13 mouse cellular contexts compared by ENCODE assay signal in the genomic region with DNA sequence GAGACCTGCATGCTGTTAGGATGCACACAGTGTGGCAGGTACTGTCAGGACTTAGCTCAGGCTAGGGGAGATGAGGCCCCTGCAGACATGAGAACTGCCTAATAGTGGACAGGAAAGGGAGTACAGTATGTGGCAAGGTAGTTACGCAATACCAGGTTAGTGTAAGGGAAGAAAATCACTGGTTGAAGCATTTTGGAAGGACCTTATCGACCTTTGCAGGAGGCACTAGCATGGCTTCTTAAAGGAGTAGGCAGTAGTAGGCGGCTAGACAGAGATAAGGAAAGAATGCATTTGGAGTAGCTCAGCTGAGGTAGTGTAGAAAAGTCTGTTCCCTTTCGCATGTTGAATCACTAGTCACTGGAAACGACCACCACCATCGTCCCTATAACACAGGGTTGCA. TPM values are rescaled to one million over a fixed set of nuclear protein-coding genes. Genes with fewer than 3 reads are reported as not detected.
DNase-seq lines count a peak whose midpoint lies in the region; ATAC-seq and TF ChIP-seq lines count a peak whose summit lies in the region.
"Had no signal": no experiment of that assay in that cellular context is flagged by ENCODE, and none has a peak within 500 bp of the region (broad histone marks: within the 10 kb centered on the region; RNA-seq: fewer than 3 reads in every experiment).

No protein-coding gene starts in this region.

- no peak for TF ChIP-seq EP300 in heart, adult 2 months (IDR thresholded peaks at IDR 0.05; ENCODE audit: insufficient read depth, low read depth, low read length)
- TF ChIP-seq EP300 in lung, postnatal 0 days (IDR thresholded peaks at IDR 0.05): no peak

- H3K27me3 ChIP-seq in heart, adult 2 months (ENCODE audit: control insufficient read depth, insufficient read depth, low read length): no peaks in the 10 kb centered on the region
- H3K27me3 ChIP-seq in lung, postnatal 0 days (replicated peaks; ENCODE audit: insufficient read depth, low read length): no peaks in the 10 kb centered on the region
- H3K27me3 ChIP-seq in liver, embryonic 15.5 days: no peaks in the 10 kb centered on the region
- H3K27me3 ChIP-seq: hindbrain, embryonic 13.5 days; Patski had no signal

- no peaks in the 10 kb centered on the region for H3K9me3 ChIP-seq in lung, postnatal 0 days (ENCODE audit: low read length)
- no peaks in the 10 kb centered on the region for H3K9me3 ChIP-seq in liver, embryonic 15.5 days (replicated peaks)
- H3K9me3 ChIP-seq: hindbrain, embryonic 13.5 days had no signal

- TF ChIP-seq CTCF in heart, adult 2 months (IDR thresholded peaks at IDR 0.05): no peak
- no peak for TF ChIP-seq CTCF in lung, postnatal 0 days (IDR thresholded peaks at IDR 0.05)
- TF ChIP-seq CTCF in lung, adult 2 months (IDR thresholded peaks at IDR 0.05; ENCODE audit: insufficient read depth, low read length): no peak

- intact Hi-C loops in heart, adult 2 months (cut with DNase I): no loop called here

- H3K4me1 ChIP-seq in heart, adult 2 months (ENCODE audit: control insufficient read depth, insufficient read depth, low read length): peaks cover 13% of the 10 kb centered on the region
- H3K4me1 ChIP-seq in lung, postnatal 0 days (ENCODE audit: insufficient read depth, low read depth, low read length): peaks cover 6% of the 10 kb centered on the region; the same call in 1 of the 2 replicates
- H3K4me1 ChIP-seq in lung, adult 2 months (ENCODE audit: control insufficient read depth, insufficient read depth, low read length): peaks cover 12% of the 10 kb centered on the region
- H3K4me1 ChIP-seq in liver, embryonic 15.5 days (replicated peaks): peaks cover 59% of the 10 kb centered on the region

- no peak overlapping the region for H3K9ac ChIP-seq in heart, adult 2 months (ENCODE audit: low read depth, low read length)
- H3K9ac ChIP-seq in lung, postnatal 0 days (replicated peaks; ENCODE audit: low read depth): no peak overlapping the region
- H3K9ac ChIP-seq in liver, embryonic 15.5 days: no peak overlapping the region
- H3K9ac ChIP-seq: hindbrain, embryonic 13.5 days had no signal

- H3K36me3 ChIP-seq in heart, adult 2 months (ENCODE audit: control insufficient read depth, insufficient read depth, low read length): no peaks in the 10 kb centered on the region
- no peaks in the 10 kb centered on the region for H3K36me3 ChIP-seq in lung, postnatal 0 days (ENCODE audit: insufficient read depth, low read length)
- H3K36me3 ChIP-seq in liver, embryonic 15.5 days (replicated peaks): no peaks in the 10 kb centered on the region
- H3K36me3 ChIP-seq: hindbrain, embryonic 13.5 days had no signal

- ATAC-seq in lung, postnatal 0 days: peak; percentile 42
- ATAC-seq in liver, embryonic 15.5 days (ENCODE audit: insufficient read depth): peak; percentile 74
- ATAC-seq: Patski had no signal

- TF ChIP-seq POLR2A in heart, adult 2 months (IDR thresholded peaks at IDR 0.05; ENCODE audit: insufficient read depth, low read depth, low read length): no peak
- no peak for TF ChIP-seq POLR2A in lung, adult 2 months (IDR thresholded peaks at IDR 0.05; ENCODE audit: borderline replicate concordance, extremely low read depth, low read depth, low read length)

- peak overlapping the region; percentile 20 for H3K27ac ChIP-seq in heart, adult 2 months
- no peak overlapping the region for H3K27ac ChIP-seq in lung, postnatal 0 days (ENCODE audit: low read length)
- no peak overlapping the region for H3K27ac ChIP-seq in liver, embryonic 15.5 days (replicated peaks)
- H3K27ac ChIP-seq: hindbrain, embryonic 13.5 days; macrophage had no signal

- H3K4me3 ChIP-seq in heart, adult 2 months: no peak overlapping the region
- no peak overlapping the region for H3K4me3 ChIP-seq in lung, postnatal 0 days (ENCODE audit: low read depth, low read length)
- no peak overlapping the region for H3K4me3 ChIP-seq in lung, adult 2 months (replicated peaks; ENCODE audit: extremely low read depth, low read depth, low read length)
- no peak overlapping the region for H3K4me3 ChIP-seq in liver, embryonic 15.5 days (replicated peaks)
- H3K4me3 ChIP-seq: hindbrain, embryonic 13.5 days had no signal

- WGBS in heart, adult 2 months: 42% methylated on average over 6 of the region's 6 CpGs
- WGBS in lung, postnatal 0 days: 38% methylated on average over 6 of the region's 6 CpGs
- 63% methylated on average over 6 of the region's 6 CpGs for WGBS in lung, adult 2 months
- 12% methylated on average over 6 of the region's 6 CpGs for WGBS in liver, embryonic 15.5 days (ENCODE audit: insufficient replicate concordance)

- no peak for DNase-seq in heart, adult 2 months
- DNase-seq in heart, postnatal 4 days: no peak
- DNase-seq in lung, postnatal 0 days (ENCODE audit: low spot score): peak; percentile 73
- no peak for DNase-seq in lung, adult 2 months
- peak; percentile 12 for DNase-seq in yolk sac, embryonic 10.5 days (ENCODE audit: low spot score)
- DNase-seq in spleen, postnatal 10 days (ENCODE audit: low spot score in 2 of 2): no peak
- DNase-seq in spleen, postnatal 4 days (ENCODE audit: low spot score in 2 of 2): no peak
- DNase-seq: adrenal gland, postnatal 10 days; thymus, adult 2 months had no signal

- peaks cover 1% of the 10 kb centered on the region for H3K79me2 ChIP-seq in heart, adult 2 months (replicated peaks; ENCODE audit: control insufficient read depth, insufficient read depth, low read length)

- no peak overlapping the region for H3K4me2 ChIP-seq in lung, postnatal 0 days (replicated peaks; ENCODE audit: low read depth, low read length)
- H3K4me2 ChIP-seq in liver, embryonic 15.5 days: peak overlapping the region; percentile 23; the same call in 1 of the 2 replicates
- H3K4me2 ChIP-seq: hindbrain, embryonic 13.5 days had no signal

RNA-seq across cellular contexts. Expression of gene Gnptab, which starts 6.8 kb away (rescaled TPM):
- total RNA-seq in heart, adult 2 months (2021): 10 to 100 TPM; 24.3 to 27.6 TPM
- 11.7 and 19.3 TPM in 2 replicates for polyA plus RNA-seq in heart, adult 2 months (2012; rRNA removed)
- 10 to 100 TPM; 36.5 to 36.6 TPM for total RNA-seq in heart, postnatal 4 days (2021)
- 9.9 and 10.2 TPM in 2 replicates for polyA plus RNA-seq in lung, postnatal 0 days (2015; fragmentation: Nextera tagmentation; extraction: Ambion mirVana)
- polyA plus RNA-seq in lung, adult 2 months (2012; rRNA removed): 12.4 and 16.6 TPM in 2 replicates
- 2.7 TPM in 2 replicates for polyA plus RNA-seq in liver, embryonic 15.5 days (2015; fragmentation: Nextera tagmentation; extraction: Ambion mirVana)

RNA-seq across cellular contexts. Expression of gene Dram1, which starts 6.9 kb away (rescaled TPM):
- total RNA-seq in heart, adult 2 months (2021): 1 to 10 TPM; 3.7 to 4.5 TPM
- polyA plus RNA-seq in heart, adult 2 months (2012; rRNA removed): 6.8 and 7.6 TPM in 2 replicates
- total RNA-seq in heart, postnatal 4 days (2021): 1 to 10 TPM; 2.8 to 3.1 TPM
- 232 and 257 TPM in 2 replicates for polyA plus RNA-seq in lung, postnatal 0 days (2015; fragmentation: Nextera tagmentation; extraction: Ambion mirVana)
- 326 and 360 TPM in 2 replicates for polyA plus RNA-seq in lung, adult 2 months (2012; rRNA removed)
- polyA plus RNA-seq in liver, embryonic 15.5 days (2015; fragmentation: Nextera tagmentation; extraction: Ambion mirVana): 2.0 and 2.3 TPM in 2 replicates

Comparison
In these comparisons a context has a peak if more than half of its experiments do, and no peak if none do; other contexts are left out.
1. DNase-seq: peak in lung, postnatal 0 days (single experiment) and yolk sac, embryonic 10.5 days (single experiment); none in heart, adult 2 months (0 of 2), heart, postnatal 4 days (single experiment), lung, adult 2 months (single experiment), spleen, postnatal 10 days (0 of 2) and spleen, postnatal 4 days (0 of 2).
2. RNA of gene Dram1, which starts 6.9 kb away (polyA plus RNA-seq): 326 to 360 TPM in lung, adult 2 months and 232 to 257 TPM in lung, postnatal 0 days; 6.8 to 7.6 TPM in heart, adult 2 months and 2.0 to 2.3 TPM in liver, embryonic 15.5 days; every median in the first group is over 10 times any median in the second.